Mouse (Mus musculus): ENCODE results near the gene Selplg.

- TF ChIP-seq CTCF (IDR thresholded peaks at IDR 0.05; ENCODE audit: low read depth) (no peak), EP300 (optimal IDR thresholded peaks at IDR 0.05) (no peak)
Measured at GRCm38 (mm10) chr5:113797149-113797882, 35.1 kb downstream of the Selplg start.
